Mouse (Mus musculus) heart, adult 2 months (tissue): ENCODE measurements at regions not wholly inside any gene's neighbourhood (a gene's known extent, or its start where the extent isn't known, plus 50 kb on each side); places are given as distances from the start of the nearest gene placed in this dataset.

Experiments used
- CTCF ChIP-seq: fragments of 200-600 bp; IDR thresholded peaks from 2 replicates; pipeline ENCODE4 v1.8.1; 2022; ENCODE audit warnings: antibody characterized with exemption, mild to moderate bottlenecking, moderate library complexity
- EP300 ChIP-seq: fragments of 200-500 bp; IDR thresholded peaks from 2 replicates; pipeline ENCODE4 v1.6.1; 2011; ENCODE audit warnings: low read depth, low read length, control low read depth; ENCODE audit not compliant: insufficient read depth
- POLR2A ChIP-seq: fragments of 200-500 bp; IDR thresholded peaks from 2 replicates; pipeline ENCODE4 v1.6.1; 2011; ENCODE audit warnings: mild to moderate bottlenecking, low read depth, low read length, control low read depth; ENCODE audit not compliant: insufficient read depth

- no peak for TF ChIP-seq POLR2A
- TF ChIP-seq EP300: no peak
- TF ChIP-seq CTCF: no peak
These were observed 474.5 kb downstream of the Prim2 start for GRCm38 (mm10) chr1:33195114-33195513.
